Mouse (Mus musculus) gastrocnemius, postnatal 14 days (tissue): ENCODE measurements at regions not wholly inside any gene's neighbourhood (a gene's known extent, or its start where the extent isn't known, plus 50 kb on each side); places are given as distances from the start of the nearest gene placed in this dataset.
A peak's percentile ranks its signal among the peaks of the same experiment; 100 is the strongest.

Experiments
- DNase-seq: peaks from one replicate; pipeline ENCODE4 v3.0.0; 2021; ENCODE audit warnings: mixed read lengths
- intact Hi-C: fragments of 180-260 bp; cut with DNase I; formaldehyde crosslinking; loops from one replicate; pipeline ENCODE4 v1.15.1; 2025; ENCODE audit warnings: low total_unique reads

GRCm38 (mm10) chr3:35280981-35281380, 472.9 kb upstream of the Atp11b start:
- intact Hi-C loops = no loop called here

GRCm38 (mm10) chr3:35282106-35282505, 471.8 kb upstream of the Atp11b start:
- DNase-seq = no peak
- intact Hi-C loops = no loop called here

More at GRCm38 (mm10) chr3:35280981-35281380, 472.9 kb upstream of the Atp11b start:
- no peak for DNase-seq

GRCm38 (mm10) chr3:35294771-35295170, 459.1 kb upstream of the Atp11b start:
- DNase-seq = no peak
- intact Hi-C loops = no loop called here

GRCm38 (mm10) chr3:35295746-35296145, 458.2 kb upstream of the Atp11b start:
- intact Hi-C loops = no loop called here
- DNase-seq = no peak

DNA sequence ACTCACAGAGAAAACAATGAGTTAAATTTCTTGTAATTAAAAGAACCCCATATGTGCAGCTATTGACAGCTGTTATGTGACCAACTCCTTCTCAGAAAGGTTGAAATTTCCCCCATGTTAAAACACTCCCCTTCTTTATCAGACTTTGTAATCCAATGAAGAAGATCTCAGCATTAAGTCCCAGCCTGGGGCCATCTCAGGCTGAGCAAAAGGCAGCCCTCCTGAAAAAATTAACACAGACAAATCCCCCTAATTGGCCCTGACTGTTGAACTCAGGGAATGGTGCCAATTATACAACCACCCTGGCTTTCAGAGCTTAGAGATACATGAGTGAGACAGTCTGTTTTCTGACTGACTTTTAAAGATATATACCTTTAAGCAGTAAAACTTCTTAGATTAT, 454.9 kb upstream of the Atp11b start:
- intact Hi-C loops = no loop called here
- no peak for DNase-seq

DNA sequence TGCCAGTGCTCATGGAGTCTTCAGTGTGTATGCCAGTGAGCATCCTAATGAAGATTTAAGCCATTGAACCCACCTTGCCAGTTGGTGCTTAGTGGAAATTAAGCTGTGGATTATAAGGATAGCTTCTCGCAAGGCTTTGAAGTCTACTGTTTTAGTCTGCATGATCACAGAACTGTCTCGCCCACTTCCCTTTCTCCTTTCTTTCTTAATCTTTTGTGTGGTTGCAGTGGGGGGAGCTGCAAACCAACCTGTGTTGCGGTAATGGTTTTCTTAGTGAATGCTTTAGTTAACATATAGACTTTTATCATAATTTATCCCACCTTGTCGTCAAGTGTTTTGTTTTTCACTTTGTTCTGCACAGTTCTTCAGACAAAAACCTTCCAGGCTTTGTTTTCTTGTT, 447.9 kb upstream of the Atp11b start:
- no peak for DNase-seq
- intact Hi-C loops = no loop called here

DNA sequence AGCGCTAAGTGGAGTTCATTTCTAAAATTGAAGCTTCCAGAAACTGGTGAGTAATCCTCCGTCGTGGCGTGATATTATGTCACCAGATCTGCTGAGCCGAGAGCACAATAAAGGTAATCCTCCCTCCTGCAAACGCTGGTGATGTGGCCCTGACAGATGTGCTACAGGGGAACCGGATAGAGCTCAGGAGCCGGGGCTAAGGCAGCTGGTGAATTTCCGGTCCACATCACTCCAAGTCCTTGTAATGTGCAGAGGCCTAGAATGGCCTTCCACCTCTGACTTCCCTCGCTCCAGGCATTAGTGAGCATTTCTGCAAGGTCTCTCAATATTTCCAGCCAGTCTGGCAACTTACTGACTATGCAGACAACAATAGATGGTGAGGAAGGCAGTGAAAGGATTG, 439.7 kb upstream of the Atp11b start:
- intact Hi-C loops = no loop called here
- no peak for DNase-seq

GRCm38 (mm10) chr3:35315162-35315561, 438.7 kb upstream of the Atp11b start:
- DNase-seq = no peak
- intact Hi-C loops = no loop called here

- DNase-seq = no peak
- intact Hi-C loops = no loop called here
Observed at GRCm38 (mm10) chr3:35318348-35318747, 435.6 kb upstream of the Atp11b start.

DNA sequence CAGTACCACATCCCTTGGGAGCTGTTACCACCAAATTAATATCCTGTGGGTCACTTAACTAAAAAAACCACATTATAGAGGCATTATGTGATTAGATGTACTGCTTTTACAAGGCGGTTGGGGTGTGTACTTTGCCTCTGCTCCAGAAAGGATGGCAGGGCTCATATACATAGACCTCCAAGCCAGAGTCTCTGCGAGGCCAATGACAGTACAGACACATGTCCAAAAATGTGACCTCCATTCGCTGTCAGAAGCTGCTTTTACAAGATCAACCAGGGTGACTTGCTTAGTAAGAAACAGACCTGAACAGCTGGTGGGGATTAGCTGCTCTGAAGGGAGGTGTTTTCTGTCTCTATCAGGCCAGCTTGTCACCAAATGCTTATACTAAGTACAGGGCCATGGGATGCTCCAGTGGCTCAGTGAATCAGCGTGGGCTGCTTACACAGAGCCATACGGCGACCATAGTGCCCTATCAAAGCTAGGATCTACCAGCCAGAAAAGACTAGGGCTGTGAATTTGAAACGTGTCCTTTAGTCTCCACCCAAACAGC, 433.0 kb upstream of the Atp11b start:
- no peak for DNase-seq
- intact Hi-C loops = no loop called here

- DNase-seq = no peak
- intact Hi-C loops = no loop called here
Observed at GRCm38 (mm10) chr3:35321991-35322390, 431.9 kb upstream of the Atp11b start.

DNA sequence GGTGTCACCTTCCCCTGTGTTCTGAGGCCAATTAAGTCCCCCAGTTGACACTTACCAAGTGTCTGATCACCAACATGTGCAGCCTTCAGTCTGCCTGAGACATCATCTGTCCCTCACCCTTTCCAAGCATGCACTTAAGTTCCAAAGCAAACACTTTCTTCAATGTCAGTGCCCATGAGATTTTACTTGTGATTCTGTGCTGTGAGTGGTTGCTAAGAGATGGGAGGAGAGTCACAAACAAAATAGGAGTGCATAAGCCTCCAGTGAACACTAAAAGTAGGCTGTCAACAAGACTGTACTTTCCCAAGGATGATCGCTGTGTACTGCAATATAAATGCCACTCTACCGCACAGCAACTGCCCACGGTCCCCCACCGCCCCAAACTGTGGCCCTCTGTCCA, 431.0 kb upstream of the Atp11b start:
- DNase-seq = no peak
- intact Hi-C loops = no loop called here

GRCm38 (mm10) chr3:35323450-35324077, 430.3 kb upstream of the Atp11b start:
- peak; percentile 60 for DNase-seq

GRCm38 (mm10) chr3:35324186-35324585, 429.7 kb upstream of the Atp11b start:
- no peak for DNase-seq
- intact Hi-C loops = no loop called here

More at GRCm38 (mm10) chr3:35323450-35324077, 430.3 kb upstream of the Atp11b start:
- intact Hi-C loops = no loop called here

- no peak for DNase-seq
- intact Hi-C loops = no loop called here
Observed at GRCm38 (mm10) chr3:35332534-35333272, 421.2 kb upstream of the Atp11b start.

- intact Hi-C loops = no loop called here
- no peak for DNase-seq
Observed at GRCm38 (mm10) chr3:35334017-35334416, 419.9 kb upstream of the Atp11b start.

GRCm38 (mm10) chr3:35334546-35334945, 419.4 kb upstream of the Atp11b start:
- no peak for DNase-seq
- intact Hi-C loops = no loop called here

- intact Hi-C loops = no loop called here
Observed at GRCm38 (mm10) chr3:35335837-35336236, 418.1 kb upstream of the Atp11b start.

GRCm38 (mm10) chr3:35340525-35340924, 413.4 kb upstream of the Atp11b start:
- DNase-seq = no peak
- intact Hi-C loops = no loop called here

More at GRCm38 (mm10) chr3:35335837-35336236, 418.1 kb upstream of the Atp11b start:
- DNase-seq = no peak

DNA sequence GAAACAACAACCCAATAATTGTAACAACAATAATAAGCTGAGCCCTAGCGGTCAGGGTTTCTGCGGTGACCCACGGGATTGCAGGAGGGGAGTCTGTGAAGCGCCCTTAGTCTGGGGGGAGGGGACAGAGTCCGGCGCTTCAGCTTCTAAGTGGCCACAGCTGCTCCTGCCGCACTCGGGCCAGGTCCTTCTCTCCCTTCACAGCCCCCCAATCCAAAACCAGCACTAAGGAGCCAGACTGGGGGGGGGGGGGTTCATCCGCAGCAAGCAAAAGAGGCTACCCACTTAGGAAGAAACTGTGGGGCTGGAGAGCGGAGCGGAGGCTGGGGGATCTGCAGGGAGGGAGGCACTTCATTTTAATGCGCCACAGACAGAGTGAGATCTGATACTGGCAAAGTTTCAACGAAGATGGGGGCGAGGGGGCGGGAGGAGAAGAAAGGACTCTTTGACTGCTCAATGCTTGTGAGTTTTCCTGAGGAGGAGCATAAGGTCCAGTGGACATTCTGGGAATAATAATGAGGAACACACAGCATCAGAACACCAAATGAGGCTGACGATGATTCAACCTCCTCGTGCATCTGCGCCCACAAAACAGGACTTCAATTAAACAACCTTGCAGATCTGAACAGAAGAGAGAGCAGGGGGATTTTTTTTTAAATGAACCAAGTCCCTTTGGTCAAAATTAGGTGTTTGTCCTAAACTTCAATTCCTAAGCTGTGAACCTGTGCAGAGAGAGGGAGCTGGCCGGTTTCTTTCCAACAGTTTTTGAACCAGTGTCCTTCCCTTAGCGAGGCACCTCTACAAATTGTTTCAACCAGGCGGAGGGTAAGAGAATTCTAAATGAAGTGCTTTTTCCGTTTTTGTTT, 412.7 kb upstream of the Atp11b start:
- DNase-seq = peak; percentile 32
- intact Hi-C loops = no loop called here
